Mouse (Mus musculus) limb, embryonic 13.5 days (tissue): ENCODE measurements at regions not wholly inside any gene's neighbourhood (a gene's known extent, or its start where the extent isn't known, plus 50 kb on each side); places are given as distances from the start of the nearest gene placed in this dataset.
"Not testable (repeated sequence)": the region's sequence is repeated elsewhere in the genome, so short reads cannot be mapped to it uniquely, and the experiment has no call there.

Source experiments
- ATAC-seq: fragments of 200-750 bp; cut with Nextera tagmentation; 2 replicates; pipeline ENCODE4 v1.8.0; 2017; ENCODE audit warnings: low read depth, moderate number of reproducible peaks, moderate TSS enrichment; ENCODE audit not compliant: low FRiP score
- H3K27ac ChIP-seq: fragments of 300-500 bp; sonication (generic); 2 replicates; pipeline ENCODE4 v1.5.1; 2015; ENCODE audit warnings: inconsistent platforms, mild to moderate bottlenecking, moderate library complexity
- H3K27me3 ChIP-seq: fragments of 300-500 bp; sonication (generic); 2 replicates; pipeline ENCODE4 v1.6.1; 2015; ENCODE audit warnings: mild to moderate bottlenecking, inconsistent platforms
- H3K36me3 ChIP-seq: fragments of 300-500 bp; sonication (generic); 2 replicates; pipeline ENCODE4 v1.6.1; 2015; ENCODE audit warnings: inconsistent platforms, mild to moderate bottlenecking, moderate library complexity
- H3K4me1 ChIP-seq: fragments of 300-500 bp; sonication (generic); 2 replicates; pipeline ENCODE4 v1.6.1; 2015; ENCODE audit warnings: inconsistent platforms
- H3K4me2 ChIP-seq: fragments of 300-500 bp; sonication (generic); replicated peaks from 2 replicates; pipeline ENCODE4 v1.6.1; 2015; ENCODE audit warnings: inconsistent platforms, mild to moderate bottlenecking, moderate library complexity
- H3K4me3 ChIP-seq: fragments of 300-500 bp; sonication (generic); 2 replicates; pipeline ENCODE4 v1.5.1; 2015; ENCODE audit warnings: moderate library complexity, mild to moderate bottlenecking, inconsistent platforms
- H3K9ac ChIP-seq: fragments of 300-500 bp; sonication (generic); 2 replicates; pipeline ENCODE4 v1.6.1; 2015; ENCODE audit warnings: mild to moderate bottlenecking, inconsistent platforms
- H3K9me3 ChIP-seq: fragments of 300-500 bp; sonication (generic); 2 replicates; pipeline ENCODE4 v1.6.1; 2016; ENCODE audit warnings: inconsistent platforms
- WGBS: fragments of 180-500 bp; shearing (Covaris S2); methylation state at CpG from one replicate; pipeline ENCODE4 v1.1.7; 2015; 5-methylcytosine and 5-hydroxymethylcytosine counted together

- no peak for ATAC-seq
- no peak overlapping the region for H3K4me3 ChIP-seq
- no peak overlapping the region for H3K27ac ChIP-seq
- H3K9me3 ChIP-seq, result no peaks in the 10 kb centered on the region
- H3K27me3 ChIP-seq, result peaks cover 11% of the 10 kb centered on the region; the same call in 1 of the 2 replicates
- H3K9ac ChIP-seq, result no peak overlapping the region
- WGBS, result 59% methylated on average over 6 of the region's 6 CpGs
- no peaks in the 10 kb centered on the region for H3K36me3 ChIP-seq
- H3K4me1 ChIP-seq, result peaks cover 31% of the 10 kb centered on the region
- H3K4me2 ChIP-seq, result no peak overlapping the region
Measured at GRCm38 (mm10) chr1:185964426-185964825, 152.7 kb downstream of the Lyplal1 start.

GRCm38 (mm10) chr1:185967227-185967626 lies 149.9 kb downstream of the Lyplal1 start:
- Histone ChIP-seq H3K4me3 (no peak overlapping the region), H3K36me3 (no peaks in the 10 kb centered on the region), H3K9me3 (no peaks in the 10 kb centered on the region), H3K9ac (no peak overlapping the region), H3K4me1 (peaks cover 32% of the 10 kb centered on the region), H3K27ac (no peak overlapping the region), H3K4me2 (no peak overlapping the region), H3K27me3 (0 out of 2 replicates have a peak, but pooled peaks cover 4% of the 10 kb centered on the region)
- WGBS, result 62% methylated on average over 4 of the region's 4 CpGs
- ATAC-seq, result no peak

- Histone ChIP-seq H3K27me3 (0 out of 2 replicates have a peak, but pooled peaks cover 4% of the 10 kb centered on the region), H3K4me3 (no peak overlapping the region), H3K36me3 (no peaks in the 10 kb centered on the region), H3K27ac (no peak overlapping the region), H3K4me2 (no peak overlapping the region), H3K9ac (no peak overlapping the region), H3K4me1 (peaks cover 28% of the 10 kb centered on the region), H3K9me3 (no peaks in the 10 kb centered on the region)
- ATAC-seq, result no peak
- WGBS, result 31% methylated on average over 6 of the region's 6 CpGs
Measured at GRCm38 (mm10) chr1:185967816-185968215, 149.3 kb downstream of the Lyplal1 start.

- peaks cover 23% of the 10 kb centered on the region for H3K4me1 ChIP-seq
- WGBS, result 87% methylated on average over 3 of the region's 3 CpGs
- H3K9ac ChIP-seq, result no peak overlapping the region
- H3K4me3 ChIP-seq, result no peak overlapping the region
- H3K36me3 ChIP-seq, result no peaks in the 10 kb centered on the region
- 0 out of 2 replicates have a peak, but pooled peaks cover 4% of the 10 kb centered on the region for H3K27me3 ChIP-seq
- no peak overlapping the region for H3K27ac ChIP-seq
- H3K9me3 ChIP-seq, result no peaks in the 10 kb centered on the region
- no peak for ATAC-seq
- no peak overlapping the region for H3K4me2 ChIP-seq
Measured at GRCm38 (mm10) chr1:185968642-185969041, 148.5 kb downstream of the Lyplal1 start.

GRCm38 (mm10) chr1:185969231-185969630 lies 147.9 kb downstream of the Lyplal1 start:
- H3K9ac ChIP-seq, result no peak overlapping the region
- ATAC-seq, result peak; percentile 44; the same call in 1 of the 2 replicates
- H3K36me3 ChIP-seq, result no peaks in the 10 kb centered on the region
- 0 out of 2 replicates have a peak, but pooled peaks cover 4% of the 10 kb centered on the region for H3K27me3 ChIP-seq
- WGBS, result 24% methylated on average over 2 of the region's 2 CpGs
- H3K27ac ChIP-seq, result no peak overlapping the region
- no peak overlapping the region for H3K4me2 ChIP-seq
- H3K9me3 ChIP-seq, result no peaks in the 10 kb centered on the region
- H3K4me1 ChIP-seq, result peaks cover 23% of the 10 kb centered on the region
- no peak overlapping the region for H3K4me3 ChIP-seq

- H3K4me1 ChIP-seq, result 0 out of 2 replicates have a peak, but pooled peaks cover 4% of the 10 kb centered on the region
- no peak overlapping the region for H3K27ac ChIP-seq
- H3K27me3 ChIP-seq, result no peaks in the 10 kb centered on the region
- 87% methylated on average over 2 of the region's 2 CpGs for WGBS
- no peak for ATAC-seq
- no peak overlapping the region for H3K4me2 ChIP-seq
- H3K36me3 ChIP-seq, result no peaks in the 10 kb centered on the region
- H3K9ac ChIP-seq, result no peak overlapping the region
- no peaks in the 10 kb centered on the region for H3K9me3 ChIP-seq
- H3K4me3 ChIP-seq, result no peak overlapping the region
Measured at GRCm38 (mm10) chr1:185977075-185977474, 140.0 kb downstream of the Lyplal1 start.

- Histone ChIP-seq H3K4me3 (no peak overlapping the region), H3K9ac (no peak overlapping the region), H3K9me3 (no peaks in the 10 kb centered on the region), H3K4me2 (no peak overlapping the region), H3K36me3 (no peaks in the 10 kb centered on the region), H3K27me3 (no peaks in the 10 kb centered on the region), H3K4me1 (peaks cover 10% of the 10 kb centered on the region), H3K27ac (peak overlapping the region; percentile 28; the same call in 1 of the 2 replicates)
- no peak; the same call in 1 of the 2 replicates for ATAC-seq
- 52% methylated on average over 8 of the region's 8 CpGs for WGBS
Measured at GRCm38 (mm10) chr1:185989432-185989831, 127.7 kb downstream of the Lyplal1 start.

GRCm38 (mm10) chr1:186000066-186000465 lies 117.0 kb downstream of the Lyplal1 start:
- WGBS, result 88% methylated on average over 1 of the region's 1 CpGs
- not testable (repeated sequence) for H3K4me1 ChIP-seq, H3K9me3 ChIP-seq

GRCm38 (mm10) chr1:186013413-186013812 lies 103.7 kb downstream of the Lyplal1 start:
- Histone ChIP-seq H3K4me3 (no peak overlapping the region), H3K27ac (no peak overlapping the region), H3K27me3 (no peaks in the 10 kb centered on the region), H3K9me3 (no peaks in the 10 kb centered on the region), H3K4me1 (peaks cover 9% of the 10 kb centered on the region; the same call in 1 of the 2 replicates), H3K36me3 (no peaks in the 10 kb centered on the region), H3K4me2 (no peak overlapping the region), H3K9ac (no peak overlapping the region)
- 80% methylated on average over 1 of the region's 1 CpGs for WGBS
- no peak for ATAC-seq

More at GRCm38 (mm10) chr1:186000066-186000465, 117.0 kb downstream of the Lyplal1 start:
- not testable (repeated sequence) for ATAC-seq, H3K36me3 ChIP-seq, H3K4me3 ChIP-seq, H3K27ac ChIP-seq, H3K4me2 ChIP-seq, H3K9ac ChIP-seq, H3K27me3 ChIP-seq

- ATAC-seq, result no peak
- no peaks in the 10 kb centered on the region for H3K36me3 ChIP-seq
- no peak overlapping the region for H3K9ac ChIP-seq
- no peaks in the 10 kb centered on the region for H3K9me3 ChIP-seq
- no peak overlapping the region for H3K4me2 ChIP-seq
- H3K27ac ChIP-seq, result no peak overlapping the region
- peaks cover 9% of the 10 kb centered on the region; the same call in 1 of the 2 replicates for H3K4me1 ChIP-seq
- H3K27me3 ChIP-seq, result no peaks in the 10 kb centered on the region
- WGBS, result 50% methylated on average over 1 of the region's 1 CpGs
- H3K4me3 ChIP-seq, result no peak overlapping the region
Measured at GRCm38 (mm10) chr1:186014166-186014565, 102.9 kb downstream of the Lyplal1 start.

GRCm38 (mm10) chr1:186015831-186016561 lies 101.1 kb downstream of the Lyplal1 start:
- no peak overlapping the region for H3K27ac ChIP-seq
- H3K27me3 ChIP-seq, result no peaks in the 10 kb centered on the region
- H3K4me3 ChIP-seq, result no peak overlapping the region
- ATAC-seq, result no peak
- 76% methylated on average over 8 of the region's 8 CpGs for WGBS
- H3K9me3 ChIP-seq, result no peaks in the 10 kb centered on the region; the same call in 1 of the 2 replicates
- H3K9ac ChIP-seq, result no peak overlapping the region
- peaks cover 9% of the 10 kb centered on the region; the same call in 1 of the 2 replicates for H3K4me1 ChIP-seq
- H3K4me2 ChIP-seq, result no peak overlapping the region
- H3K36me3 ChIP-seq, result no peaks in the 10 kb centered on the region

- no peak overlapping the region for H3K4me3 ChIP-seq
- H3K36me3 ChIP-seq, result no peaks in the 10 kb centered on the region
- no peaks in the 10 kb centered on the region; the same call in 1 of the 2 replicates for H3K9me3 ChIP-seq
- H3K27ac ChIP-seq, result no peak overlapping the region
- H3K27me3 ChIP-seq, result no peaks in the 10 kb centered on the region
- no peak for ATAC-seq
- no peak overlapping the region for H3K9ac ChIP-seq
- no peak overlapping the region for H3K4me2 ChIP-seq
- H3K4me1 ChIP-seq, result peaks cover 9% of the 10 kb centered on the region; the same call in 1 of the 2 replicates
- 48% methylated on average over 1 of the region's 1 CpGs for WGBS
Measured at GRCm38 (mm10) chr1:186017547-186017946, 99.6 kb downstream of the Lyplal1 start.
